Mouse (Mus musculus) kidney, adult 18-20 months (tissue): ENCODE measurements at regions not wholly inside any gene's neighbourhood (a gene's known extent, or its start where the extent isn't known, plus 50 kb on each side); places are given as distances from the start of the nearest gene placed in this dataset.

Source experiments
- DNase-seq: peaks from one replicate; pipeline ENCODE4 v3.0.0; 2021

DNA sequence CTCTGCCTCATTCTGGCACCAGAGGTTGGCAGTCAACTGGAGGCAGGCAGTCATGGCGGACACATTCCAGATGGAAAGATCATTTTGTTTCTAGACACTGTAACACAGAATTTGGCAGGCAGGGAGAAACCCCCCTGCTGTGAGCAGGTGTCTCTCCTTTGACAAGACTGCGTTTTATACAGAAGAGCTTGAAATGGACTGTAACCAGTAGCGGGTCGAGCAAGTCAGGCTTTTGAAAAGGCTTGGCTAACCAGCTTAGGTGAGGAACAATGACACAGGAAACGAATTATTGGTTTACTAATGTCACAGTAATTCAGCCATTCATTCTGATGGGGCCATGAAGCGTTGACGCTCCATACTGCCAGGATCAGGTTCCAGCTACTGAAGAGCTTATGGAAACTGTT lies 275.3 kb upstream of the Slc24a5 start:
- DNase-seq, result no peak

DNA sequence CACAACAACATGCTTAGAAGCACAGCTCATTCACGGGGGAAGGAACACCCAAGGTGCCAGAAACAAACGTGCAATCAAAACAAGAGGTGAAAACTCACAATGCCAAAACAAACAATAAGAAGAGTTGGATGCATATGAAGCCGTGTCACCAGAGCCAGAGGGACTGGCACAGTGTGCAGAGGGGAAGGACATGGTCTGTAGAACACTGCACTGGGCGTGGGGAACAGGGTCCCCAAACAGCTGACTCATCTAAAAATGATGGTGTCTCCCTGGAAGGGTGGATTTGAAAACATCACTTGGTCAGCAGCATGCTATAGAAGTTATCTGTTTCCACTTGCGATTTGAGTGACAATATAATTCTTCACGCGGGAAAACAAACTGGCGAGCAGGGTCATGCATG lies 256.2 kb upstream of the Slc24a5 start:
- no peak for DNase-seq

DNA sequence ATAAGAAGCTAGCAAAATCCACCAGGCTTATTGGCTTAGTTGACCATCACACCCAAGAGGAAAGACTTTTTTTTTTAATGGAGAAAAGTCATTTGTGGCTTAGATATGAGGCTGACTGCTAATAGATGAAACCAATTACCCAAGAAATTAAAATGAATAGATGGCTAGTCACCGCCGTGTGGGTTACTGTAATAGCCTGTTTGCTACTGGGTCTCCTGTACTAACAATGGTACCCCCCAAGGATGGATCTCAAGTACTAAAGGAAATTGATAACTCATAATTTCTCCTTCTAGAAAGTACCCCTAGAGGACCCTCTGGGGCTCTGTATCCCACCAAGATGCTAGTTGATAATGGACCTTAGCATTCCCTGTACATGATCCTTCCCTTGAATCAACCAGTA lies 251.1 kb upstream of the Slc24a5 start:
- no peak for DNase-seq

DNA sequence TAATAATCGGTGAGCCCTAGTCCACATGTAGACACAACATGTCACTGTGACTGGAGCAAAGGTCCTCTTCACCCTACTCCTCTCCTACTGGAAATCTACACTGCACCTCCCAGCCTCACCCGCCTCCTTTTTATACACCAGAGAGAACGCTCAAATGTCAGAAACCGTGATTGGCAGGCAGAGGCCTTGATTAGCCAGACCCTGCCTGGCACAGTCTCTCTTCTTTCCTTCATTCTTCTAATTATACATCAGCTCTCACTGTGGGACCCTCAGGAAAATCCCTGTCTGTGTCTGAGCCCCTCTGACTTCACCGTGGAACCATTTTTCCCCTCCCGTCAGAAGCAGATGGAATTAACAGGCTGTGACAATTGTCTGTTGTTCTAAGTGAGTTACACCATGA lies 248.1 kb upstream of the Slc24a5 start:
- no peak for DNase-seq

DNA sequence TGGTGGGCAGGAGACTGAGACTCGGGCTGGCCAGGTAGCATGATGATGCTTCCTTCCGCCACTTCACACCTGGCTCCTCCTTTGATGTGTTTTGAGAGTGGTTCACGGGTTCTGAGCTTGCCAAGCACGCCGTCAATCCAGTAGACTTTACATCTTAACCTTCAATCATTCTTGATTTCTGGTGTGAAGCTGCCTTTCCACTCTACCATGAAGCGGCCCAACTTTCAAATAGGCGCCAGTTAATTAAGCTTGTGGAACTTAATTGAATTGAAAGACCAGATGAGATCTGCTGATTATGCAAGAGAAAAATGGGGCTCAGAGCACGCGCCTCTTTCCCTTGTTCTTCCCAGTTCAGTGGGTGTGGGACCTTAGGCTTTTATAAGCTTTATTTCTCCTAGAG lies 247.1 kb upstream of the Slc24a5 start:
- no peak for DNase-seq

DNA sequence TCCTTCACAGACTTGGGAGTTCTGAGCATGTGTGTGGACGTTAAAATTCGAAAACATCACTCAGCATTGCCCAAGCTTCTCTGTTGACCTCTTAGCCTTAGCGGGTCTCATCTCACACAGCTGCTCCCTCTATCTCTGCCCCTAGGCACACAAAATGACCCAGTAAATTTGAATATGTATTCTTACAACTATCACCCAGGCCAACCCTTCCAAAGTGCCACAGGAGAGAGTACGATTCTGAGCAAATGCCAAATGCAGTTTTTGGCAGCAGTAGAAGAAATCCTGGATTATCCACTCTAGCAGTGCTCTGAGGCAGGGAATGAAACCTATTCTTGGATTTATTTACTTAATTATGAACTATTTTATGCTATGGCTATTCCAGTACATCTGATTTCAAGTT lies 246.6 kb upstream of the Slc24a5 start:
- DNase-seq, result no peak

DNA sequence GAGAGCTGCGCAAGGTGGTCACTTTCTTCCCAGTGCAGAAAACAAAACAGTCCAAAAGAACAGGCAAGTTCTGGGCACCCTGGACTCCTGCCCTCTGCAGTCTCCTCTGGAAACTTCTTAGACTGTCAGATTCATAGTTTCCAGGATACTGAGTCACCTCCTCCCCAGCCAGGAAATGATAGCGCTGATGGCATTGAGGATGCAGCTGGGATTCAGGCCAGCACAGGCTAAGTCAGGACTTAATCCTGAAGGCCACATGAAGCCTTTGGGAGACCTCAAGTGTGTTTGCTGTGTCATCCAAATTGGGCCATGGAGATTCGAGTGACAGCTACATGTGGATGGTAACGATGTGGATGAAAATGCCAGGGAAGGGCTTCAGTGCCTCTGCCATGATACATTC lies 219.1 kb upstream of the Slc24a5 start:
- DNase-seq, result peak; percentile 37

DNA sequence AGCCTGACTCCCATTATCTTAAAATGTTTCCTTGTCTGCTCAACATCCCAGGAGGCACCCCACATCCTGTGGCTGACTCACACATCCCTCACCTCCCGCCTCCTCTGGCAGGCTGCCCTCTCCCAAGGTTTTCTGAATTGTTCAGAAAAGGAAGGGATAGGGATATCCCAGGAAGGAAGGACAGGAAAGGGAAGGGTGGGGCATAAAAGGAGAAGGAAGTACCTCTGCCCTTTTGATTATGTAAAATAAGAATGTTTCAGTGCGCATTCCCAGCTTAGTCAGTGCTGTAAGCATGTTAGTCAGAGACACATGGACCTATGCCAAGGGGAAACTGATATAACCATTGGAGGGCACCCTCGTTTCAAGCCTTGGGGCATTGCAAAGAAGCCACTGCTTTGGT lies 209.4 kb upstream of the Slc24a5 start:
- peak; percentile 79 for DNase-seq

DNA sequence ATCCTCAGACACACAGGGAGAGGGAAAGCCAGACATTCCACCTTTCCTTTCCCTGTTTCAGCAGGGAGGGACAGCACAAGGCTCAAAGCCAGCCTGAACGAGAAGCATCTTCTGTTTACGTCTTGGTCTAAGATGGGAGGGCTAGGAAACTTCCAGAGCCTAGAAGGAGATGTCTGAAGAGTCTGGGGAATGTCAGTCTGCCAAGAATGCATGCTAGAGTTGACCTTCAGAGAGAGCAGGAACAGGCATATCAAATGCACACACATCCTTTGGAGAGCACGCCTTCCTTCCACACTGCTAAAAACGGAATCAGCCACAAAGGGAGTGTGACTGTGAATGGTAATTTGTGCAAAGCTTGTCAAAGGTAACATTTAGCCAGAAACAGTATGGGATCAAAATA lies 179.7 kb upstream of the Slc24a5 start:
- DNase-seq, result no peak

DNA sequence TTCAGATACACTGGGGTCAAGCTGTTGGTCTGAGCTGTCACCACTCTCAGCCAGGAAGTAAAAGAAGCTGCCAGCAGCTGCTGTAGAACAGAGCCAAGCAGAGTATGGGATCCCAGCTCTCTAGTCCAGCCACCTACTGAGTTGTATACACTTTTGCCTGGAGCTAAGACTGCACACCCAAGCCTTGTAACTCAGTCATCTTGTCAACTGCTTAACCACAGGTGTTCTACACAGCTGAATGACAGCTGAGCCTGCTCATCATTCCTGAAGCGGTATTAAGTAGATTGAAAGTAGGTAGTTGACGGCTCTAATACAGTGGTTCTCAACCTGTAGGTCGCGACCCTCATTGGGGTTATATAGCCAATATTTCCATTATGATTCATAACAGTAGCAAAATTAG lies 172.9 kb upstream of the Slc24a5 start:
- DNase-seq, result no peak

DNA sequence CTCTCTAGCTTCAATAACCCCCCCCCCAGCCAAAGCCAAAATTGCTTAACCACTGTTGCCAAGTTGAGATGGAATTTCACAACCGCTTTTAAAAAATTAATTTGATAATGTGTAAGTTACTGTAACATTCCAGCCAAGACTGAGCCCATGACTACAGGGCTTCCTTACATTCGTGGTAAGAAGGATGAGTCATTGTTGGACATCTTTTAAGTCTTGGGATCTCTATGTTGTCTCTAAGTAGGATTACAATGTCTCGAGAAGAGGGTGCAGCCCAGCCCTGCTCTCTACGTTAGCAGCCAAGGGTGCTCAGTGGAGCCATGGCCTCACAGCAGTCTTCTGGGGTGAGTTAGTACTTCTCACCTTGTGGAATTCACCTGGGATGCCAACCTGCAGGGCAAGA lies 164.4 kb upstream of the Slc24a5 start:
- no peak for DNase-seq

DNA sequence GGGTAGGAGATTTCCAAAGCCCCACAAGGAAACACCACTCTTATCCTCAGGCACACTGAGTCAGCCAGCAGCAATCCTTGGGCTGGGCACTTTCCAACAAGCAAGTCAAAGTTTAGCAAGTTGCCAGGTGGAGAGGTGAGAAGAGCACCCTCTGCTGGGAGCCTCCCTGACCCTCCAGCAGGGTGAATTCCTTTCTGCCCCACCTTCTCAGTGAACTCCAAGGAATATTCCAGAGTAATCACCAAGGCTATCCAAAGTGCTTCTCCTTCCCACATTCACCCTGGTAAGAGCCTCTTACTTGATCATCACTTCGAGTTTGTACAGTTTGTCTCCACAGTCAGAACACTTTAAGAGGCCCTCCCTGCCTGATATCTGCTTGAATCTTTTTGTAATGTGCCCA lies 162.8 kb upstream of the Slc24a5 start:
- peak; percentile 12 for DNase-seq

DNA sequence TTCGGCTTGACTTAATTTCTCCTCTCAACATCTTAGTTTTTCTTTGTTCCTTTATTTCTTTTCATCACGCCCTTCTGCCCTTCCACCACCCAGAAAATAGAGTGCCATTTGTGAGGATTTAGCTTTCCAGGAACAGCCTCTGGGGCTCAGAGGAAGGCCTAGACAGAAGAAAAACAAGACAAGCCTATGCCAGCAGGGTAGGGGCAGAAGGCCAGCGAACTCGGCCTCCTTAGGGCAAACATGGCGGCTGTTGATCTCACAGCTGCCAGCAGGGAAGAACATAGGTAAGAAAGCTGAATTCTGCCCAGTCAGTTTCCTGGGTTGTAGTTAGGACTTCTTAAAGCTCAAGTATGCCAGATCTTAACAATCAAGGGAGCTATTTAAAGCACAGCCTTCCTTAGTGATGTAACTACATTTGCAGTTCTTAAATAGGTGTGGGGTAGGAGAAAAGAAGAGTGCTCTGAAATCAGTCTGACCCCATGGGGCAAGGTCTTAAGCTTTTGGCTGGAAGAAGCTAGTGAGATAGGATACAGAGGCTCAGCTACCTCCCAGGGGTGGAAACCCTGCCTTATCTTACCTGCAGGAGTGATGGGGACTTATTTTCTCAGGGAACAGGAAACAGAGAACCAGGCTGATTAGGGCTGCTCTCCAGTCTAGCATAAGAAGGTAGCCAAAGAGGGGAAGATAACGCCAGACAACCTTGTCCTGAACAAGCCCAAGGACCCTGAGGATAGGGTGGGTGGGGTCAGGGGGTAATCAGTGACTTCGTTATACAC lies 148.8 kb upstream of the Slc24a5 start:
- DNase-seq, result no peak

DNA sequence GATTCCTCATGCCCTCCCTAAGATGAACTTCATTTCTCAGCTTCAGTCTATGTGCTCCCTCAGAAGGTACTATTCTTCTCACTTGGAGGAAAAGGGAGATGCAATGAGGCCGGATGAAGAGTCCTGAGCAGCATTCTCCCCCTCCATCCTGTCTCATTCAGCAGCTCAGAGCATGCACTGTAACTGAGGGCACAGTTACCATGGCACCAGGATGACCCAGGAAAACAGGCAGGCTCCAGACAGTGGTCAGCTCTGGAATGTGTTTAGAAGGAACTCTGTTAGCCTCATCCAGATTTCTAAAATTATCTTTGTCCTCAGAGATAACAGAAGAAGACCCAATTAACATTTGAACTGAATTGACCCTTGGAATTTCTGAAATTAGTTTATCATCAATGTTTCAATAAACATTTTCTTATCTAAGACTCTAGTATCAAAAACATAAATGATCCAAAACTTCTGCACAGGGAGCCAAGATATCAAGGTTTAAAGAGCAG lies 148.1 kb upstream of the Slc24a5 start:
- DNase-seq, result no peak

DNA sequence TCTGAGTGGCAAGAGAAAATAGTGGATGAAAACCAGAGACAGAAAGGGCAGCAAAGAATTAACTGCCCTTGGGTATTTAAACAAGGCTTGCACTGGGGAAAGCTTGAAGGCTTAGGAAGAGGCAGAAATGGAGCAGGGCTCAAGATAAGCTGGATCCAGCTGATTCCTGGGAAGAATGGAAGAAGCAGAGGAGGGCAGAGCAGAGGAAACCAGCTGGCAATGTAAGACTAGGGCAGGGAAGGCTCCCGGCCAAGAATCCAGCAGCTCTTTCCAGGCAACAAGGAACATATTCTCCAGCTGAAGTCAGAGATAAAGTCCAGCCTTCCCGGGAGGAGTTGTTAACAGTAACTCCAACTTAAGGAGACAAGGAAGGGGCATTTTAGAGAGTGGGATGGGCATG lies 147.7 kb upstream of the Slc24a5 start:
- DNase-seq, result peak; percentile 12

DNA sequence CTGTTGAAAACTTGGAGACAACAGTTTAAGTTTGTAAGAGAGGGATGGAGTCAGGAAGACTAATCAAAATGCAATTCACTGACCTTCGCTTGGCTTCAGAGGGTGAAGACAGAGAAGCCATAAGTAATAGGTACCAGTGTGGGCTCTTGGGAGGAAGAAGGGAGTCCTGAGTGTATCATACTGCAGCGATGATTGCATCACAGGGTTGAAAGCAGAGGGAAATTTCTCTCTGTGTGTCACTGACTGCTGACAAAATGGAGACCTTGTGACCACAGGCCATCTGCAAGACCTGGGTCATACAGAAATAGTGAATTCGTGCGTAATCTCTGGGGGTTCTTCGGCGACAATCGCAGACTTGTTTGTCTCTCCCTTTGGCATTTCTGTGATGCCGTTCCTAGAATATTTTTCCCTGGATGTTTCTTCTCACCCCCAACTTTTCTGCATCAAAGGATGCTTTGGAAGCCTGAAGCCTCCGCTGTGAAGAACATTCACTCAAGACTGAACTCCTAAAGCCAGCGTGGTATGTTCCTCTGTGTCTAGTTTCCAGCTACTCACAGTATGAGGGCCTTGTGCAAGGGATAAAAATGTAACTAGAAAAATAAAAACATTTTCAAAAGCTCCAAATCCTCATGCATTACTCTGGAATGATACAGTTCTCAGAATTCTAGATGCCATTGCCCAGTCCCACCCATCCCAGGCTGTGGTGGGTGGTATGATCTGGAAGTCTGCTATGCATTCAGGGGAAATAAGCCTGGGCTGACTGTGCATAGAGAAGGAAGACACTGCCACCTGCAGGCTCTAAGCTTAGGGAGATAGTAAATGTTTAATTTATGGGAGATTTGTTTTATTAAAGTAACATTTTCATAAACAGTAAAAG lies 139.8 kb upstream of the Slc24a5 start:
- peak; percentile 50 for DNase-seq

DNA sequence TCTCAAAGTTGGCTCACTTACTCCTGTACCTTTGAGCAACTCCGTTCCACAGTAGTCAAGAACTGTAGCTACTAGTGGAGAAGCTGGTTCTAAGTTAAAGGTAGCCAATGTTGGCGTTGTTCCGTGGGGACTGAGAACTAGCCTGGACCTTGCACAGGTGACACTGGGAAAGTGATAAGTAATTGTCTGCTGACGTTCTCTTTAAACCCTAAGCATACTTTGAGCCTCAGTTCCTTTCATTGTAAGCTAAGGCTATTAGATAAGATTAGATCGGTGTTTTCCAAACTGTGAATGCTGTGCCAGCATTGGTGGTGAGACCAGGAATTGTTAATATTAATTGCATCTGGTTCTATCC lies 139.2 kb upstream of the Slc24a5 start:
- no peak for DNase-seq

DNA sequence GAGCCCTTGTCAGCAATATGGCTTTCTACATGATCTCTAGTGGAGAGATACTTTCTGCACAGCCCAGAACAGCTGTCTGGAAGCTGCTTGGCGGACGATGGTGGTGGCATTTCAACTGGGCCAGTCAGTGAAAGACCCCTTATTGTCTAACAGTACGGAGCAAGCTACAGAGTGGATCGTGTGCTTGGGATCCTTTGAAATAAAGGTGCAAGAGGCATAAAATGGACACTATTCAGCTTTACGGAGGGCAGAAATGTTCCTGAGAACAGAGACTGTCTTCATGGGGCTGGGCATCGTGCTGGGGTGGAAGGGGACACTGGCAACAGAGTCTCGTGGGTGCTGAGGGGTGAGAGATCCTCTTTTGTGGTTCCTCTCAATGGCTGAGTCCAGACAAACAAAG lies 137.2 kb upstream of the Slc24a5 start:
- DNase-seq, result no peak

DNA sequence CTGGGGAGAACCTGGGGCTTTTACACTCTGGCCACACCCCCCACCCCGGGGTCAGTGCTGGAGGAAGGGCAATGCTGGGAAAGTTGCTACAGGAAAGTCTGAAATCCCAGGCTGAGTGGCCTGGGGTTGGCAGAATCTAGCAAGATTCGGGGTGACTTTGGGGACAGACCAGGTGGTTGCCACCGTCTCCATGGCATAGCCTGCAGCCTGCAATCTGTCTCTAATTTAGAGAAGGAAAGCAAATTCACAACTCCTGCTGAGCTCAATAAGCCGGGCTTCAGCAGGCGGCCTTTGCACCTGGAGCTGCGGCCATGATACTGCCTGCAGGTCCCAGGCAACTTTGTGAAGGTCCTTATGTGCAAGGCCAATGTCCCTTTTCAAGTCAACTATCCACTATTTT lies 135.4 kb upstream of the Slc24a5 start:
- no peak for DNase-seq

DNA sequence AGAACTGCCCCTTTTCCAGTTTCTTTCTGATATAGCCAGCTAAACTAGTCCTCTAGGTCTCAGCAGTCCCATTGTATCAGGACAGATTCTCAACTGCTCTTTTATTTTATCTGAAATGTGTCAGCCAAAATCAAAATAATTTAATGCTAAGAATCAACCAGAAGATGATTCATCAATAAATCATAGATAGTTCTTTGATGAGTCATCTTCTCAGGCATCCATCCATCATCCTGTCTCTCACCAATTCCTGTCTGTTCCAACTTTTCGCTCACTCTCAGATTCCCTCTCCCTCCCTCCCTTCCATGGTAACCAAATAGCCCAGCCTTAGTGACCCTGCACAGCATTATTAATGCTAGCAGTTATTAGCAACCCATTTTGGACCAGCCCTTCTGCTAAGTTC lies 134.0 kb upstream of the Slc24a5 start:
- no peak for DNase-seq

DNA sequence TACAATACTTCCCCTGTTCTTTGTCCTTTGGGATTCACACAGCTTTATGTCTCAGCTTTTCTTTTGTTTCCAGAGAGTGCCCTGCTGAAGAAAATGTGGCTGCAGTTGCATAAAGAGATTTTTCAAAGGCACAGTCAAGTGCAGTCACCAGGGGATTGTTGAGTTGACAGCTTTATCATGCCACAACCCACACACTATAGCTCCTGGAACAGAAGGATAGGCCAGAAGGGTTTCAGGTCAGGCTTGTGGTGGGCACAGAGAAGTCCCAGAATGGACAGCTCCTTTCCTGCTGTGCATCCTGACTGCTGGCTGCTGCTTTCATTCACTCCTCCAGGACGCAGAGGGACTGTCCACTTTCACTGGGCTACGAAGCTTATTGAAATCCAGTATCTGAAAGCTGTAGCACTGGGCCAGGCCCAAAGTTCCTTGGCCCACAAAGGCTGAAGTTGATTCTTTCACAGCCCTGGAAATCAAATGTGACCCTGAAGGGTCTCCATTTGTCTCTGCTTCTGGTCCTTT lies 119.6 kb upstream of the Slc24a5 start:
- no peak for DNase-seq

DNA sequence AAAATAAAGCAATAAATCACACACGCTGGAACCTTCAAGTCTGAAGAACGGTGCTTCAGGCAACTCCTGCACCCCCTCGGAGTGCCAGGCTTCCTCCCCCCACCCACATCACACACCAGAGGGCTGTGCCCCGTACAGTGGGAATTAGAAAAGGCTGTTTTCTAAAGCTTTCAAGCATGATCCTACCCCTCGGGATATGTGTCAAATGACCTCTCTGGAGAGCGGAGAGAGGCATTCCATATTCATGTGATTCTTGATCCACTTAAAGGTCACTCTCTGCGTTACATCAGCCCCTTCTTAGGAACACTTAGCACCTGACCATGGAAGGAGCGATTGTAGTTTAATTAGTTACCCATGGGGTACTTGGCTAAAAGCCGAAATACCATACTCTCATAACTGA lies 119.1 kb upstream of the Slc24a5 start:
- peak; percentile 45 for DNase-seq

DNA sequence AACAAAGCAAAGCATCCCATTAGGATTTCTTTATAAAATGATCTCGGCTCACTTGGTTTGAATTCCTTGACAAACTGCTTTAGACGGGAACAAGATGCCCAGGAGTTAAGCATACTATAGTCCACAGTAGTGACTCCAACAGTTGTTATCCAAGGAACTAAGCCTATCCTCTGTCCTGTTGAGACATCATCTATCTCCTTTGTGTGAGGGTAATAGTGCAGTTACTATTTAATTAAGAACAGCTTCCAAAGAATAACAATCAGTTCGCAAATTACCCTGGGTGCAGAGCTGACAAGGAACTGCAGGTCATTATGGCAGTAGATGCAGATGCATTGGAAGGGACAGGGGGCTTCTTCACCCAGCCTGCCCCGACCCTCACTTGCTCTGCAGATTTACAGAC lies 115.7 kb upstream of the Slc24a5 start:
- no peak for DNase-seq

DNA sequence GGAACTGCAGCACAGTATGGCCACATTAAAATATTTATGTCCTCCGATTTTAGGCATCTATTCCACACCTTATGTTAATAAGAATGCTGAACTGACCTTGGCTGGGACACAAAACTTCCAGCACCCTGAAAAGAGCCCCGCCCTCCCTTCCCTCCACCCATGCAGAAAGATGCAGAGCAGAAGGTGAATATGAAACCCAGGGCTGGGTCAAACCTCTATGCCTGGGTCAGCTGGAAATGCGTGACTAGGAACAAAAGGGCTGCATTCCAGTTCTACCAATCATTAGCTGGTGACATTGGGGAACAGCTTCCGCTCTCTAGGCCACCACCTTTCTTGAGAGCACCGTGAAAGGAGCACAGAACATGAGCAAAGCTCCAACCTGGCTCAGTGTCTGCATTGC lies 114.9 kb upstream of the Slc24a5 start:
- DNase-seq, result peak; percentile 43
